Mouse (Mus musculus) A20 (cell line): ENCODE results near the gene Gm37596.
"Not testable (repeated sequence)": the region's sequence is repeated elsewhere in the genome, so short reads cannot be mapped to it uniquely, and the experiment has no call there.

Experiments used
- DNase-seq: peaks from one replicate; pipeline ENCODE4 v3.0.0-alpha.2; 2011; ENCODE audit warnings: low read depth, low spot score

The Gm37596 gene

GRCm38 (mm10) chr3:93692970-93693369 is at the start of gene Gm37596:
Gm37596 (minus strand) TSS chr3:93693070.
- DNase-seq = not testable (repeated sequence)

- DNase-seq = not testable (repeated sequence)
These were observed 16.2 kb upstream of the Gm37596 start for GRCm38 (mm10) chr3:93708969-93709637.

- not testable (repeated sequence) for DNase-seq
These were observed 16.7 kb downstream of the Gm37596 start, which contains the start of gene Tdpoz1 for GRCm38 (mm10) chr3:93676210-93676609. Tdpoz1 (minus strand) TSS chr3:93676310.

- not testable (repeated sequence) for DNase-seq
These were observed 21.9 kb downstream of the Gm37596 start for GRCm38 (mm10) chr3:93670805-93671503.

GRCm38 (mm10) chr3:93654260-93654659 is 38.6 kb downstream of the Gm37596 start:
- no peak for DNase-seq

GRCm38 (mm10) chr3:93652586-93652985 is 40.3 kb downstream of the Gm37596 start, which contains the start of gene Tdpoz2:
Tdpoz2 (minus strand) TSS chr3:93652686.
- DNase-seq = no peak
